Mouse (Mus musculus): ENCODE data around the gene Polg2. TPM values are rescaled to one million over a fixed set of nuclear protein-coding genes. Genes with fewer than 3 reads are reported as not detected.

Polg2 gene
- polyA plus RNA-seq, 1 experiment from 2014 or later: 9.1 TPM

DNA sequence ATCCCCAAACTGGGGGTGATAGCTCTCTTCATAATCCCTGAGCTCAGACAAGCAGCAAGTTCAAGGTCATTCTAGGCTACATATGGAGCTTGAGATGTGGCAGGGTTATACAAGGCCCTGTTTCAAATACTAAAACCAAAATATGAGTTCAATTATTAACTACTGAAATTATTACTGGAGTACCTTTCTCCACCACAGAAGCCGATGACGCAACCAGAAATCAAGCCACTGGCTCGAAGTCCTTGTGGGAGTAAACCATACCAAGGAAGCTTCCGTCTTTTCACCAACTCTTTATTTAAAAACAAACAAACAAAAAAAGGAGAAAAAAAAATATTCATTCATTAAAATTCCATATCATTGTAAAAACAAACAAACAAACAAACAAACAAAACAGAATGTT lies 2.4 kb downstream of the Polg2 start:
- Histone ChIP-seq H3K9ac (ENCODE audit: low read depth, low read length) (no peak overlapping the region), H3K4me3 (ENCODE audit: low read length) (no peak overlapping the region), H3K4me1 (ENCODE audit: control insufficient read depth, insufficient read depth, low read depth, low read length) (peaks cover 3% of the 10 kb centered on the region), H3K27me3 (replicated peaks; ENCODE audit: control insufficient read depth, insufficient read depth, low read length) (no peaks in the 10 kb centered on the region), H3K27ac (ENCODE audit: low read depth, low read length) (no peak overlapping the region), H3K9me3 (ENCODE audit: control insufficient read depth, low read length) (no peaks in the 10 kb centered on the region), H3K4me2 (ENCODE audit: low read length) (no peak overlapping the region), H3K36me3 (ENCODE audit: control insufficient read depth, insufficient read depth, low read length) (peaks cover 16% of the 10 kb centered on the region)
- ATAC-seq: no peak
- WGBS: 94% methylated on average over 4 of the region's 4 CpGs

DNA sequence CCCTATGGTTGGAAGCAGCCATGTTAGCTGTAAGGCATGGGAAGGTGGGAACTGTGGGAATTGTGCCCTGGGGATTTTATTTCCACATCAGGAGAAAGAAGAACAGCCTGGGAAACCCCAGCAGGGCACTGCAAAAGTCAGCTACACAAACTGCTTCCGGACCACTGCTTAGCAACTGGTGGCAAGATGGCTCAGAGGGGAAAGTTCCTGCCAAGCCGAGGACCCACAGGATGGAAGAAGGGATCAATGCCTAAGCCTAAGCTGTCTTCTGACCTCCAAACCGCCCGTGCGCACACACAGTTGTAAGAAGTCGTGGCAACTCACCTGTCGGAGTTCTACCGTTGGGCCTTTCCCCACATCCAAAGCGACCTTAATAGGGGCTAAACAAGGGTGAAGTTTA lies 6.3 kb downstream of the Polg2 start:
- Histone ChIP-seq H3K36me3 (ENCODE audit: control insufficient read depth, insufficient read depth, low read length) (peaks cover 23% of the 10 kb centered on the region), H3K4me3 (ENCODE audit: low read length) (no peak overlapping the region), H3K9me3 (ENCODE audit: control insufficient read depth, low read length) (no peaks in the 10 kb centered on the region), H3K27me3 (replicated peaks; ENCODE audit: control insufficient read depth, insufficient read depth, low read length) (no peaks in the 10 kb centered on the region), H3K27ac (ENCODE audit: low read depth, low read length) (no peak overlapping the region), H3K9ac (ENCODE audit: low read depth, low read length) (no peak overlapping the region), H3K4me1 (ENCODE audit: control insufficient read depth, insufficient read depth, low read depth, low read length) (no peaks in the 10 kb centered on the region; the same call in 1 of the 2 replicates), H3K4me2 (ENCODE audit: low read length) (no peak overlapping the region)
- WGBS: 93% methylated on average over 9 of the region's 9 CpGs
- ATAC-seq: no peak

DNA sequence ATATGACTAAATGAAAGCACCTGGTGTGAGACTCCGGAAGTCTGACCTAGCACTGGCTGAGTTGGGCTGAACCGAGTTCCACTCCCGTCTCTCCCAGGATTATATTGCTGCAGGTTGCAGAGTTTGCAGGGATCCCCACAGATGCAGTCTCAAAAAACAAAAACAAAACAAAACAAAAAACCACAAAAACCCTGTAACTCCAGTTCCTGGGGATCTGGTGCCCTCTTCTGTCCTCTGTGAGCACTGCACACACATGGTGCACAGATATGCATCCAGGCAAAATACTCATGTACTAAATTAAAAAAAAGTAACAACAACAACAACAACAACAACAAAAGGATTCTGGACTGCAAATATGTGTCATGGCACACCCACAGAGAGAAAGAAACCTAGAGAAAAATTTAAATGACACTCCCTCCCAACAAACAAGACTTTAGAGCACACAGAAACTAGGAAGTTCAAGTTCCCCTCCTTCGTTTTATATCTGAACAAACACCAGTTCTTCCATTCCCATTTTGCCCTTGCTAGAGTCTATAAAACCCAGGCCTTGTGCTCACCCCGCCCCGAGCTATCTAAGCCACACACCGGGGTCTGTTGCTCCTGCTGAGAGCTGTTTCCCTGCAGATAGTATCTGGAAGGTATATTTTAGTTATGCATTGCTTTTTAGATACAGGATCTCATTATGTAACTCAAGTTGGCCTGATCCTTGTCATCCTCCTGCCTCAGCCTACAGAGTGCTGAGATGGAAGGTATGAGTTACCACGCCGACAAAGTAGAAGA lies 9.0 kb downstream of the Polg2 start:
- no peak overlapping the region for H3K27ac ChIP-seq (ENCODE audit: low read depth, low read length)
- no peaks in the 10 kb centered on the region for H3K27me3 ChIP-seq (replicated peaks; ENCODE audit: control insufficient read depth, insufficient read depth, low read length)
- no peaks in the 10 kb centered on the region for H3K9me3 ChIP-seq (ENCODE audit: control insufficient read depth, low read length)
- H3K4me3 ChIP-seq (ENCODE audit: low read length): no peak overlapping the region
- H3K9ac ChIP-seq (ENCODE audit: low read depth, low read length): no peak overlapping the region
- peaks cover 36% of the 10 kb centered on the region for H3K36me3 ChIP-seq (ENCODE audit: control insufficient read depth, insufficient read depth, low read length)
- 95% methylated on average over 9 of the region's 9 CpGs for WGBS
- no peaks in the 10 kb centered on the region for H3K4me1 ChIP-seq (ENCODE audit: control insufficient read depth, insufficient read depth, low read depth, low read length)
- no peak overlapping the region for H3K4me2 ChIP-seq (ENCODE audit: low read length)
- no peak for ATAC-seq

DNA sequence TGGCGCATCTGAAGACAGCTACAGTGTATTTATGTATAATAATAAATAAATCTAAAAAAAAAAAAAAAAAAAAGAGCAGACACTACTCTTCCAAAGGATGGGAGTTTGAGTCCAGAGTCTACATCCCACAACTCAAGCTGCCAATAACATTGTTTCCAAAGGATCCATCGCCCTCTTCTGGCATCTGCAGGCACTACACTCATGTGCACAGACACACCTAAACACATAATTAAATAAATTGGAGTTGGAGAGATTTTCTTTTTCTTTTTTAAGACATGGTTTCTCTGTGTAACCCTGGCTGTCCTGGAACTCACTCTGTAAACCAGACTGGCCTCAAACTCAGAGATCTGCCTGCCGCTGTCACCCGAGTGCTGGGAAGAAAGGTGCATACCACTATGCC lies 11.8 kb downstream of the Polg2 start:
- H3K4me3 ChIP-seq (ENCODE audit: low read length): no peak overlapping the region
- ATAC-seq: no peak
- no peaks in the 10 kb centered on the region for H3K4me1 ChIP-seq (ENCODE audit: control insufficient read depth, insufficient read depth, low read depth, low read length)
- WGBS: 90% methylated on average over 4 of the region's 4 CpGs
- H3K27ac ChIP-seq (ENCODE audit: low read depth, low read length): no peak overlapping the region
- no peaks in the 10 kb centered on the region for H3K27me3 ChIP-seq (replicated peaks; ENCODE audit: control insufficient read depth, insufficient read depth, low read length)
- no peak overlapping the region for H3K4me2 ChIP-seq (ENCODE audit: low read length)
- peaks cover 26% of the 10 kb centered on the region for H3K36me3 ChIP-seq (ENCODE audit: control insufficient read depth, insufficient read depth, low read length)
- no peaks in the 10 kb centered on the region for H3K9me3 ChIP-seq (ENCODE audit: control insufficient read depth, low read length)
- no peak overlapping the region for H3K9ac ChIP-seq (ENCODE audit: low read depth, low read length)

DNA sequence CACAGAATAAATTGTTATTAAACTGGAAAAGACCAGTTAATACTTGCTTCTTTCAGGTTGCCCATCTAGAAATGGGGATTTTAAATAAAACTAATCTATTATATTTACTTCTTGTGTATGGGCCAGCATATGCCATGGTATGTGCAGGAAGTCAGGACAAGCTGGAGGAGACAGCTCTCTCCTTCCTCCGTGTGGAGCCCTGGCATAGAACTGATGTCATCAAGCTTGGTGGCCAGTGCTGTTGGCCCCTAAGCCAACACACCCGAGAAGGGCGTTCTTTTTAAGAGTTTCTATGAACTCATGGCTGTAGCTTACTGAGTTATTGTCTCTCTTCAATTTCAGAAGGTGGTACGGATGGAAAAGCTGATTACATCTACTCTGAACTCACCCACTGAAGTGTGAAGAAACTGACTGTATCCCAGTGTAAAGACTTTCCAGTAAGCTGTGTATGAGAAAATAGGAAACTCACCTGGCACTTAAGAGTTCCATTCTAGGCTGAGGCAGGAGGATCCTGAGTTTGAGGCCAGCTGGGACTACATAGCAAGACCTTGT lies 12.7 kb downstream of the Polg2 start:
- H3K4me2 ChIP-seq (ENCODE audit: low read length): no peak overlapping the region
- no peaks in the 10 kb centered on the region for H3K27me3 ChIP-seq (replicated peaks; ENCODE audit: control insufficient read depth, insufficient read depth, low read length)
- no peaks in the 10 kb centered on the region for H3K9me3 ChIP-seq (ENCODE audit: control insufficient read depth, low read length)
- no peak for ATAC-seq
- H3K36me3 ChIP-seq (ENCODE audit: control insufficient read depth, insufficient read depth, low read length): peaks cover 26% of the 10 kb centered on the region
- H3K4me3 ChIP-seq (ENCODE audit: low read length): no peak overlapping the region
- no peak overlapping the region for H3K27ac ChIP-seq (ENCODE audit: low read depth, low read length)
- WGBS: 97% methylated on average over 4 of the region's 4 CpGs
- H3K9ac ChIP-seq (ENCODE audit: low read depth, low read length): no peak overlapping the region
- H3K4me1 ChIP-seq (ENCODE audit: control insufficient read depth, insufficient read depth, low read depth, low read length): no peaks in the 10 kb centered on the region

DNA sequence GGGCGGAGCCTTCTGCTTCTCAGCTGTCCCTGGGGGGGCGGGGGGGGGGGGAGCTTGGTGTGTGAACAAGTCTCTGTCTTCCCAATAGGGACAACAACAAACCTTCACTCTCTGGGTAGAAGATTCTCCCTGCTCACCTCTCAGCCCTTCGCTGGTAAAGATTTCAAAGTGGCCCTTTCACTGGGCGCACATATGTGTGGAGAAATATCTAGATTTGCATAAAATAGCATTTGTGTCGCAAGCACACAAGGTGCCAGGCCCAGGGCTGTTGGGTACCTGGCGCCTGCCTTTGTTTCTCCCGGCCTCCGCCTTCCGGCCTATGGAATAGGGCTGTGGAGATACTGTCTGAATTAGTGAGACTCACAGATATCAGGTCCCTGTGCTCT lies 16.5 kb downstream of the Polg2 start:
- H3K36me3 ChIP-seq (ENCODE audit: control insufficient read depth, insufficient read depth, low read length): peaks cover 10% of the 10 kb centered on the region
- WGBS: 76% methylated on average over 9 of the region's 9 CpGs
- H3K4me3 ChIP-seq (ENCODE audit: low read length): no peak overlapping the region
- no peak overlapping the region for H3K27ac ChIP-seq (ENCODE audit: low read depth, low read length)
- H3K4me1 ChIP-seq (ENCODE audit: control insufficient read depth, insufficient read depth, low read depth, low read length): no peaks in the 10 kb centered on the region
- no peak for ATAC-seq
- no peaks in the 10 kb centered on the region for H3K9me3 ChIP-seq (ENCODE audit: control insufficient read depth, low read length)
- H3K4me2 ChIP-seq (ENCODE audit: low read length): no peak overlapping the region
- H3K27me3 ChIP-seq (replicated peaks; ENCODE audit: control insufficient read depth, insufficient read depth, low read length): no peaks in the 10 kb centered on the region
- no peak overlapping the region for H3K9ac ChIP-seq (ENCODE audit: low read depth, low read length)

DNA sequence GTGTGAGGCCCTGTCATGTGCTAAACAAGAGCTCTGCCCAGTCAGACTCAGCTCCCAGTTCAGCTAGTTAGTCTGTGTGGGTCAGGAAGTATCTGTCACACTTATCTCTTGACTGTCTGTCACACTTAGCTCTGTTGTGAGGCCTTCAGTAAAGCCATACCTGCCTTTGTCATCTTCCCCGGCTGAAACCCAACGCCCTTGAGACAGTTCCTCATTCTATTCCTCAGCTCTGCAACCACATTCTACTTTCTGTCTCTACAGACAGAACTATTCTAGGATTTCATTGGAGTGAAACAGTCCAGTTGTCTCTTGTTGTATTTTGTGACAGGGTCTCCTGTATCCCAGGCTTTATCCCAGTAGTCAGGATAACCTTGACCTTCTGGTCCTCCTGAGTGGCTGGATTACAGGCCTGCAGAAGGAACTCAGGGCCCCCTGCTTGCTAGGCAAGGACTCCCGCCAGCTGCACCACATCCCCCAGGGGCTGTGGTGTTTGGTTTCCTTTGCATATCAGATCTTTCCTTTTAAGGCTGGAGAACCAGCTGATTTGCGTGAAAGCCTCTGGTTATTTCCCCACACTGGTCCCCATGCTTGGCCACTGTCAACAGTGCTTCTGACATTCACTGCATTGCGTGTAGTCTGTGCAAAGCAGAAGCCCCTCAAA lies 17.1 kb downstream of the Polg2 start:
- peaks cover 8% of the 10 kb centered on the region for H3K36me3 ChIP-seq (ENCODE audit: control insufficient read depth, insufficient read depth, low read length)
- ATAC-seq: no peak
- no peaks in the 10 kb centered on the region for H3K4me1 ChIP-seq (ENCODE audit: control insufficient read depth, insufficient read depth, low read depth, low read length)
- H3K9ac ChIP-seq (ENCODE audit: low read depth, low read length): no peak overlapping the region
- no peak overlapping the region for H3K4me3 ChIP-seq (ENCODE audit: low read length)
- H3K27ac ChIP-seq (ENCODE audit: low read depth, low read length): no peak overlapping the region
- H3K27me3 ChIP-seq (replicated peaks; ENCODE audit: control insufficient read depth, insufficient read depth, low read length): no peaks in the 10 kb centered on the region
- H3K9me3 ChIP-seq (ENCODE audit: control insufficient read depth, low read length): no peaks in the 10 kb centered on the region
- WGBS: 46% methylated on average over 5 of the region's 5 CpGs
- no peak overlapping the region for H3K4me2 ChIP-seq (ENCODE audit: low read length)

DNA sequence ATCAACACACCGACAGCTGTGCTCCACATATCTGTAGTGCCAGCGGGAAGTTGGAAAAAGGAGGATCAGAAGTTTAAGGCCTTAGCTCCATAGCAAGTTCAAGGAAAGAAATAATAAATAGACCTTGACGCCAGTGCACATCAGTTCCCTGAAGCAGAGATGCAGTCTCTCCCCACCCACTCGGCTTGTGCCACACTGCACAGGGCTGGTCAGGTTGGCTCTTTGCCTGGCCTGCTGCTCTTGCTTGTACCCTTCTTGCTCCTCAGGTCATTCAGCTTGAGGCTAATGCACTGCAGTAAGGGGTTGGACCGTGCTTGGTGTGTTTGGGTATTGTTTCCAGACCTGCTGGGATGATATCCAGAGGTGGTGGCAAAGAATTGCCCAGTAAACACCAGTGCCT lies 18.8 kb downstream of the Polg2 start:
- Histone ChIP-seq H3K4me2 (ENCODE audit: low read length) (no peak overlapping the region), H3K36me3 (ENCODE audit: control insufficient read depth, insufficient read depth, low read length) (no peaks in the 10 kb centered on the region), H3K4me1 (ENCODE audit: control insufficient read depth, insufficient read depth, low read depth, low read length) (no peaks in the 10 kb centered on the region), H3K27me3 (replicated peaks; ENCODE audit: control insufficient read depth, insufficient read depth, low read length) (no peaks in the 10 kb centered on the region), H3K27ac (ENCODE audit: low read depth, low read length) (no peak overlapping the region), H3K9ac (ENCODE audit: low read depth, low read length) (no peak overlapping the region), H3K4me3 (ENCODE audit: low read length) (no peak overlapping the region), H3K9me3 (ENCODE audit: control insufficient read depth, low read length) (no peaks in the 10 kb centered on the region)
- ATAC-seq: no peak
- 90% methylated on average over 5 of the region's 5 CpGs for WGBS

DNA sequence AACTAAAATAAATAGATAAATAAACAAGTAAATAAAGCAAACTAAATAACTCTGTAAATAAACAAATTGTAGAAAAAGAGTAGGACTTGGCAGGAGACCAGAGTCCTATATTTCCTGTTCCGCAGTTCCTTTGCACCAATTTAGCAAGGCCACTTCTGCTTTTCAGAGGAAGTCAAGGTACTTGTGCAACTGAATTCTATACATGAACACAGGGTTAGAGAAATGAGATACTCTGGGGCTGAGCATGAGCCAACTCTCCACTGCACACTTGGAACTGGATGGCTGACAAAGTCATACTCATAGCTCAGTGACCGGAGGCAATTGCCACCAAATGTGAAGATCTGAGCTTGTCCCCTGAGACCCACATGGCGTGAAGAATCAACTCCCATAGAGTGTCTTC lies 20.3 kb downstream of the Polg2 start:
- Histone ChIP-seq H3K9ac (ENCODE audit: low read depth, low read length) (no peak overlapping the region), H3K27ac (ENCODE audit: low read depth, low read length) (no peak overlapping the region), H3K4me3 (ENCODE audit: low read length) (no peak overlapping the region), H3K4me2 (ENCODE audit: low read length) (no peak overlapping the region), H3K9me3 (ENCODE audit: control insufficient read depth, low read length) (no peaks in the 10 kb centered on the region), H3K27me3 (replicated peaks; ENCODE audit: control insufficient read depth, insufficient read depth, low read length) (no peaks in the 10 kb centered on the region), H3K36me3 (ENCODE audit: control insufficient read depth, insufficient read depth, low read length) (no peaks in the 10 kb centered on the region), H3K4me1 (ENCODE audit: control insufficient read depth, insufficient read depth, low read depth, low read length) (no peaks in the 10 kb centered on the region)
- WGBS: 96% methylated on average over 3 of the region's 3 CpGs
- ATAC-seq: no peak

Data from hindbrain, embryonic 16.5 days (tissue).